Mouse (Mus musculus) embryonic facial prominence, embryonic 12.5 days (tissue): Measurements from ENCODE around the gene Chil1. TPM values are rescaled to one million over a fixed set of nuclear protein-coding genes. Genes with fewer than 3 reads are reported as not detected.

ENCODE experiments used
- ATAC-seq: fragments of 200-750 bp; cut with Nextera tagmentation; 2 replicates; pipeline ENCODE4 v1.8.0; 2017; ENCODE audit not compliant: insufficient number of reproducible peaks, insufficient read depth, low FRiP score, low TSS enrichment
- H3K27ac ChIP-seq: fragments of 300-500 bp; sonication (generic); 2 replicates; pipeline ENCODE4 v1.5.1; 2016; ENCODE audit warnings: mild to moderate bottlenecking
- H3K27me3 ChIP-seq: fragments of 300-500 bp; sonication (generic); 2 replicates; pipeline ENCODE4 v1.6.1; 2016; ENCODE audit warnings: mild to moderate bottlenecking, moderate library complexity
- H3K36me3 ChIP-seq: fragments of 300-500 bp; sonication (generic); 2 replicates; pipeline ENCODE4 v1.6.1; 2016; ENCODE audit warnings: mild to moderate bottlenecking
- H3K4me1 ChIP-seq: fragments of 300-500 bp; sonication (generic); 2 replicates; pipeline ENCODE4 v1.6.1; 2016
- H3K4me2 ChIP-seq: fragments of 300-500 bp; sonication (generic); replicated peaks from 2 replicates; pipeline ENCODE4 v1.6.1; 2016; ENCODE audit warnings: mild to moderate bottlenecking, moderate library complexity
- H3K4me3 ChIP-seq: fragments of 300-500 bp; sonication (generic); 2 replicates; pipeline ENCODE4 v1.5.1; 2016; ENCODE audit warnings: mild to moderate bottlenecking
- H3K9ac ChIP-seq: fragments of 300-500 bp; sonication (generic); 2 replicates; pipeline ENCODE4 v1.6.1; 2016; ENCODE audit warnings: mild to moderate bottlenecking, moderate library complexity
- H3K9me3 ChIP-seq: fragments of 300-500 bp; sonication (generic); 2 replicates; pipeline ENCODE4 v1.6.1; 2016; ENCODE audit warnings: mild to moderate bottlenecking, moderate library complexity
- WGBS: fragments of 180-500 bp; shearing (Covaris S2); methylation state at CpG from one replicate; pipeline ENCODE4 v1.1.7; 2016; 5-methylcytosine and 5-hydroxymethylcytosine counted together
- polyA plus RNA-seq: library from polyadenylated mRNA; unstranded; fragments of >200 nt; fragmentation: Nextera tagmentation; extraction: Ambion mirVana; gene quantifications from 2 replicates; pipeline ENCODE4 v1.2.1, GENCODE M21; 2016

Chil1 gene
- polyA plus RNA-seq, 1 experiment from 2014 or later = 3.6 TPM

DNA sequence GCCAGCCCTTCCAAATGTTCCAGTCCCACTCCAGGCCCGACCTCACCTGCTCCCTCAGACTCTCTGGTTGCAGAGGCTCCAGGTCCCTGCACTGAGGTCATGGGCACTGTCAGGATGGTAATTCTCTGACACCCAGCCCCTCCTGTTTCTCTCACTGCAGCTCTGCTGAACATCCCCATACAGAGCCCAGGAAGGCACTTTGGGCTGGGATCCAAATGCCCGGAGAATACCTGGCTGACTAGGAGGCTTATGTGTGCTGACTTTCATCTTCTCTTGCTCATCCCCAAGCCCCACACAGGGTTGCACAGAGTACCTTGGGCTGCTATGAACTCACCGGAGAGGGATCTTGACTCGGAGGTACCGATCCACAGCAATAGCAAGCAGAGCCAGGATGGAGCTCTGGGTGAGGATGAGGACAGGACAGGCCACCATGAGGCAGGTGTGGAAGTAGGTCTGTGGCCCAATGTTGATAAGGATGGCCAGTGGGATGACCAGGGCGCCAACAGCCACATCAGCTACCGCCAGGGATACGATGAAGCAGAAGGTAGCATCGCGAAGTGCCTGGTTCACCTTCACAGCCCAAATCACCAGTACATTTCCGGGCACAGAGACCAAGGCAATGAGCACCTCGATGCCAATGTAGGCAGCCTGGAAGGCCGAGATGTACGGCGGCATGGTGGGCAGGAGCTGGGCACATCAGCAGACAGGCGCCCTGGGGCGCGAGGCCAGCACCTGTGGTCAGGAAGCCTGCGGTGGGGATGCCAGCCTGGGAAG is 51.9 kb downstream of the Chil1 start:
- H3K4me2 ChIP-seq = peak overlapping the region; percentile 96

DNA sequence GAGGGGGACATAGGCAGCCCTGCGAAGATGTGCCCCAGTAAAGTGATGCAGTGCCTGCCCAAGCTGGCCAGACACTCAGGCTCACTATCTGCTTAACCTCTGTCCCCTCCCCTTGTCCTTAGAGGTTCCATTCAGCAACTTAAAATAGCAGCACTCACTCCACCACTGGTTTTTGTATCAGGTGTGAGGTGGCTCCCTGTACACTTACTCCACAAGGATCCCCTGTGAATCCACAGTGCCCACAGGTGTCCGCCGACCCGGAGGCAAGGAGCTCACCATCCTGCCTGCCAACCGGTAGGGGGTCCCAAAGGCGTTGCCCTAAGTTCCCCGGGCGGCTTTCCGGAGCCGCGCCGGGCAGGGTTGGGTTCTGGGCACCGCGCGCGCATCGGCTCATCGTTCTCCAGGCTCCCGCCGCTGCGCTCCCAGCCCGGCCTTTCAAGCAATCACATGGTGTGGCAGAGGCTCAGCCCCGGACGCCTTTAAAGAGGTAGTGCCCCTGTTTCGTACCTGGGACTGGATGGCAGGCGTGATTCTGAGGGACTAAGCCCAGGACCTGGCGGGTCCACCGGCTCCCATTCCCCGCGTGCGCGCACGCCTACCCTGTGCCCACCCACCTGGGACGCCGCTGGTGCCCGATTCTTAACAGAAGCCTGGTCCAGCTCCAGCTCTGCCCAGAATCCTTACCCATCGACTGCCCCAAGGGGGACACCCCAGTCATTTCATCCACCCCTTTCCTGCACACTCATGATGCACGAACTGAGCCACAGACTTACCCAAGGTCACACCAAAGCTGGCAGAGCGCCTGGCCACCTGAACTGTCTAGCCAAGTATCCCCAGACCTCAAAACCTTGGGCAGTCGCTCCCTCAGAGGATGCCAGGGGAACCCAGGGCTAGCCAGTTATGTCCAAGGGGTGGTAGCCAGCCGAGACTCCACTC is 52.7 kb downstream of the Chil1 start:
- no peak overlapping the region for H3K27ac ChIP-seq
- peaks cover 52% of the 10 kb centered on the region for H3K27me3 ChIP-seq
- H3K4me2 ChIP-seq = peak overlapping the region; percentile 96
- H3K9ac ChIP-seq = peak overlapping the region; percentile 46
- no peaks in the 10 kb centered on the region for H3K9me3 ChIP-seq
- under 1% methylated on average over 41 of the region's 41 CpGs for WGBS
- no peaks in the 10 kb centered on the region for H3K36me3 ChIP-seq
- peak overlapping the region; percentile 50 for H3K4me3 ChIP-seq
- no peak for ATAC-seq
- peaks cover 21% of the 10 kb centered on the region for H3K4me1 ChIP-seq

More for the DNA sequence above, 51.9 kb downstream of the Chil1 start:
- Histone ChIP-seq H3K36me3 (no peaks in the 10 kb centered on the region), H3K27ac (no peak overlapping the region), H3K4me1 (peaks cover 21% of the 10 kb centered on the region), H3K9me3 (no peaks in the 10 kb centered on the region), H3K9ac (no peak overlapping the region), H3K27me3 (peaks cover 52% of the 10 kb centered on the region), H3K4me3 (peak overlapping the region; percentile 50; the same call in 1 of the 2 replicates)
- WGBS = 50% methylated on average over 19 of the region's 19 CpGs
- no peak for ATAC-seq

DNA sequence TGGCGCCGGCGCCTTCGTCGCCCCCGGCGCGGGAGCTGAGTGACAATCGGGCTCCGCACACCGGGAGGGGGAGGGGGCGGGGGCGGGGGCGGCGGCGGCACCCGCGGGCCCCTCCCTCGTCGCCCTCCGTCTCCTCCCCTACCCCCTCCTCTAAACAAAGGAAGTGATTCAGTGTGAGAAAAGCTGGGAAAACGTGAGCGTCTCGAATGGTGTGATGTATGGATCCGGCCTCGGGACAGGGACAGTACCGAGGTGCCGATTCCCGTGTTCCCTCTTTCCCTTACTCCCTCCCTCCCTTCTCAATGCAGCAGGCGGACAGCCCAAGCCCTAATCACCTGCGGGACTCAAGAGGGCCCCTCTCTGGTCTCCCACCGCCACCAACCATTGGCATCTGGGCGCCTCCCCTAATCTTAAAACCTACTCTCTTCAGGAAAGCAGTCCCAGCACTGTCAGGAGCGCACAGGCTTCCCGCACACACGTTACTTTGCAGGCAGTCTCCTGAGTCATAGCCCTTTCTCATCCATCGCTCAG is 53.5 kb downstream of the Chil1 start, which contains the start of gene Adora1:
TSS of gene Adora1 (minus strand) at position 41 of the 531 bp plus-strand sequence.
- H3K4me3 ChIP-seq = peak within 1 kb of the TSS; percentile 50
- H3K9ac ChIP-seq = peak within 1 kb of the TSS; percentile 46
- H3K36me3 ChIP-seq = no peaks in the 10 kb centered on the region
- peaks cover 52% of the 10 kb centered on the region for H3K27me3 ChIP-seq
- WGBS = under 1% methylated on average over 36 of the region's 37 CpGs
- ATAC-seq = no peak
- no peak within 1 kb of the TSS for H3K27ac ChIP-seq
- H3K9me3 ChIP-seq = no peaks in the 10 kb centered on the region
- H3K4me2 ChIP-seq = peak within 1 kb of the TSS; percentile 96
- peaks cover 21% of the 10 kb centered on the region for H3K4me1 ChIP-seq

DNA sequence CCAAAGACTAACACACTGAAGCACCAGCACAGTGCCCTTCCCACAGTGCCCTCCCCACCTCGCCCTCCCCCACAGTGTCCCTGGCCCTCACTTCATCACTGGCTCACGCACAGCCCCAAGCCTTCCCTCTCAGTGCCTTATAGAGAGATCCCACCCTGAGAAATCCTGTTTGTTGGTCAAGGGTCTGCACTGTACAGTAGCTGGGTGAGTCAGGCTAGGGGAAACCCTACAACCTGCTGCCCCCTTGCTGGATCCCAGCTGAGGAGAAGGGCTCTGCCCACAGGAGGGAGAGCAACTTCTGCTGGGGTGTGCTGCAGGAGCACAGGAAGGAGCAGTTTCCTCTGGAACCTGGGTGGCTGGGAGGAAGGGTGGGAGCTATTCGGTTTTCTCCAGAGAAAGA is 54.2 kb downstream of the Chil1 start:
- Histone ChIP-seq H3K27me3 (peaks cover 52% of the 10 kb centered on the region), H3K4me2 (peak overlapping the region; percentile 96), H3K27ac (no peak overlapping the region), H3K9me3 (no peaks in the 10 kb centered on the region), H3K9ac (no peak overlapping the region), H3K4me3 (no peak overlapping the region), H3K4me1 (peaks cover 21% of the 10 kb centered on the region), H3K36me3 (no peaks in the 10 kb centered on the region)
- ATAC-seq = no peak
- WGBS = 24% methylated on average over 3 of the region's 3 CpGs

DNA sequence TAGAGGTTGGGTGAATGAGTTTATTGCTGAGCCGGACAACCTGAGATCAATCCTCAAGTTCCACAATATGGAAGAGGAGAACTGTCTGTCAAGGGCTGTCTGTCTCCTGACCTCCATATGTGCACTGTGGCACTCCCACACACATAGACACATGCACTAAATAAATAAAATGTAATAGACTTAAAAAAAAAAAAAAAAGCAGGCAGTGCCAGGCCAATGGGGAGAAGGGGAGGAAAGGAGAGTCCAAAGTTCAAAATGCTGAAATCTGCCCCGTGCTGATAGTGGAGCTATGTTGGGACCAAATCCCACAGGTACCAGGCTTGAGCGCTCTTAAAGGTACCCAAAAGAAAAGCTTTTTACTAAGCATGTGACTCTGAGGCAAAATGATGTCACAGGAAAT is 55.5 kb downstream of the Chil1 start:
- no peak for ATAC-seq
- H3K4me1 ChIP-seq = peaks cover 21% of the 10 kb centered on the region
- H3K36me3 ChIP-seq = no peaks in the 10 kb centered on the region
- H3K4me2 ChIP-seq = no peak overlapping the region
- H3K9ac ChIP-seq = no peak overlapping the region
- 90% methylated on average over 3 of the region's 3 CpGs for WGBS
- H3K9me3 ChIP-seq = no peaks in the 10 kb centered on the region
- H3K4me3 ChIP-seq = no peak overlapping the region
- H3K27me3 ChIP-seq = peaks cover 48% of the 10 kb centered on the region
- H3K27ac ChIP-seq = no peak overlapping the region

Other genes starting within 250 kb of the Chil1 start
- gene Fmod, start 144.9 kb upstream of the Chil1 start, polyA plus RNA-seq = 6.2 and 7.2 TPM in 2 replicates
- gene Btg2, start 103.1 kb upstream of the Chil1 start, polyA plus RNA-seq = 34.2 and 37.5 TPM in 2 replicates
- not detected in 2 replicates for gene Chit1, start 70.9 kb upstream of the Chil1 start, polyA plus RNA-seq
- 19.9 and 28.3 TPM in 2 replicates for gene Mybph, start 11.3 kb downstream of the Chil1 start, polyA plus RNA-seq
- gene Adora1, start 53.3 kb downstream of the Chil1 start, polyA plus RNA-seq = 1.7 and 2.1 TPM in 2 replicates
- 62.9 and 76.2 TPM in 2 replicates for gene Myog, start 107.8 kb downstream of the Chil1 start, polyA plus RNA-seq
- 7.0 TPM in 2 replicates for gene Ppfia4, start 150.8 kb downstream of the Chil1 start, polyA plus RNA-seq
- 102 and 105 TPM in 2 replicates for gene Tmem183a, start 179.8 kb downstream of the Chil1 start, polyA plus RNA-seq
- gene 4933406M09Rik, start 203.8 kb downstream of the Chil1 start, polyA plus RNA-seq = not detected in 2 replicates
- 38.0 and 39.5 TPM in 2 replicates for gene Cyb5r1, start 223.4 kb downstream of the Chil1 start, polyA plus RNA-seq
- 76.0 and 78.1 TPM in 2 replicates for gene Adipor1, start 233.2 kb downstream of the Chil1 start, polyA plus RNA-seq